Mouse (Mus musculus) cortical plate, adult 2 months (tissue): Measurements from ENCODE around the gene Zbtb16.

Experiments
- CTCF ChIP-seq: fragments of 200-500 bp; IDR thresholded peaks from 2 replicates; pipeline ENCODE4 v1.5.1; 2011; ENCODE audit warnings: mild to moderate bottlenecking, control low read depth, low read length; ENCODE audit not compliant: insufficient read depth; ENCODE audit errors: extremely low read depth
- POLR2A ChIP-seq: fragments of 200-500 bp; IDR thresholded peaks from 2 replicates; pipeline ENCODE4 v1.6.1; 2011; ENCODE audit warnings: mild to moderate bottlenecking, low read length, control low read depth; ENCODE audit not compliant: insufficient read depth; ENCODE audit errors: extremely low read depth

GRCm38 (mm10) chr9:48760449-48761174 is 75.4 kb downstream of the Zbtb16 start:
- TF ChIP-seq POLR2A (no peak), CTCF (no peak)
